Mouse (Mus musculus) MEL (cell line): ENCODE measurements at regions not wholly inside any gene's neighbourhood (a gene's known extent, or its start where the extent isn't known, plus 50 kb on each side); places are given as distances from the start of the nearest gene placed in this dataset.

Experiments
- DNase-seq: peaks from one replicate; pipeline ENCODE4 v3.0.0; 2011; ENCODE audit warnings: low read depth, low spot score
- H3K27ac ChIP-seq: 2 replicates; pipeline ENCODE4 v1.5.1; 2012; ENCODE audit warnings: low read depth, mild to moderate bottlenecking, control low read depth, low read length, moderate library complexity; ENCODE audit not compliant: control insufficient read depth
- H3K27me3 ChIP-seq, 2 experiments: fragments of 150-350 bp in 1 of 2; sonication (generic) in 1 of 2; 2 replicates each; pipeline ENCODE4 v1.6.1; 2012; ENCODE audit warnings: low read length in 2 of 2, mild to moderate bottlenecking in 2 of 2, improper control_type of control experiment in 1 of 2, moderate library complexity in 1 of 2; ENCODE audit not compliant: insufficient read depth in 2 of 2, control insufficient read depth in 1 of 2
- H3K36me3 ChIP-seq, 2 experiments: 2 replicates each; pipeline ENCODE4 v1.6.1; 2012 to 2014; ENCODE audit warnings: low read length in 2 of 2, improper control_type of control experiment in 1 of 2, inconsistent platforms in 1 of 2, mild to moderate bottlenecking in 1 of 2; ENCODE audit not compliant: insufficient read depth in 2 of 2, control insufficient read depth in 1 of 2
- H3K4me1 ChIP-seq, 2 experiments: fragments of 150-350 bp in 1 of 2; sonication (generic) in 1 of 2; 2 replicates each; pipeline ENCODE4 v1.6.1; 2012; ENCODE audit warnings: low read length in 2 of 2, improper control_type of control experiment in 1 of 2, mild to moderate bottlenecking in 1 of 2; ENCODE audit not compliant: insufficient read depth in 2 of 2, control insufficient read depth in 1 of 2
- H3K4me3 ChIP-seq, 2 experiments: fragments of 150-350 bp in 1 of 2; sonication (generic) in 1 of 2; 2 replicates each; pipeline ENCODE4 v1.5.1; 2012; ENCODE audit warnings: low read depth in 2 of 2, low read length in 2 of 2, mild to moderate bottlenecking in 2 of 2, moderate library complexity in 2 of 2, control low read depth in 1 of 2, improper control_type of control experiment in 1 of 2; ENCODE audit not compliant: control insufficient read depth in 1 of 2, insufficient read depth in 1 of 2
- H3K79me2 ChIP-seq: 2 replicates; pipeline ENCODE4 v1.6.1; 2012; ENCODE audit warnings: mild to moderate bottlenecking, low read length, moderate library complexity; ENCODE audit not compliant: control insufficient read depth, poor library complexity, insufficient read depth
- H3K9ac ChIP-seq: 2 replicates; pipeline ENCODE4 v1.6.1; 2012; ENCODE audit warnings: low read depth, mild to moderate bottlenecking, control low read depth, low read length, moderate library complexity; ENCODE audit not compliant: control insufficient read depth, poor library complexity, severe bottlenecking
- H3K9me3 ChIP-seq: fragments of 150-350 bp; sonication (generic); replicated peaks from 2 replicates; pipeline ENCODE4 v1.6.1; 2012; ENCODE audit warnings: mild to moderate bottlenecking, low read length, improper control_type of control experiment, moderate library complexity; ENCODE audit not compliant: insufficient read depth
- BHLHE40 ChIP-seq: IDR thresholded peaks from 2 replicates; pipeline ENCODE4 v1.6.1; 2012; ENCODE audit warnings: low read depth, mild to moderate bottlenecking, inconsistent platforms, low read length, improper control_type of control experiment, borderline replicate concordance
- E2F4 ChIP-seq: IDR thresholded peaks from 2 replicates; pipeline ENCODE4 v1.6.1; 2011; ENCODE audit warnings: low read depth, low read length, improper control_type of control experiment, borderline replicate concordance
- EP300 ChIP-seq, 2 experiments: IDR thresholded peaks; 2 replicates each; pipeline ENCODE4 v1.6.1; 2011; ENCODE audit warnings: improper control_type of control experiment in 2 of 2, low read length in 2 of 2, low read depth in 1 of 2, mild to moderate bottlenecking in 1 of 2
- ETS1 ChIP-seq: IDR thresholded peaks from 2 replicates; pipeline ENCODE4 v1.6.1; 2012; ENCODE audit warnings: low read depth, mild to moderate bottlenecking, inconsistent platforms, low read length, improper control_type of control experiment, moderate library complexity
- GABPA ChIP-seq: IDR thresholded peaks from 2 replicates; pipeline ENCODE4 v1.6.1; 2012; ENCODE audit warnings: low read depth, mild to moderate bottlenecking, inconsistent platforms, low read length, improper control_type of control experiment, moderate library complexity
- GATA1 ChIP-seq: IDR thresholded peaks from 2 replicates; pipeline ENCODE4 v1.6.1; 2011; ENCODE audit warnings: low read depth, low read length, improper control_type of control experiment
- HCFC1 ChIP-seq: IDR thresholded peaks from 2 replicates; pipeline ENCODE4 v1.6.1; 2012; ENCODE audit warnings: low read depth, mild to moderate bottlenecking, inconsistent platforms, low read length, improper control_type of control experiment, moderate library complexity
- JUND ChIP-seq: IDR thresholded peaks from 2 replicates; pipeline ENCODE4 v1.6.1; 2011; ENCODE audit warnings: low read depth, mild to moderate bottlenecking, improper control_type of control experiment, low read length
- KAT2A ChIP-seq: conservative IDR thresholded peaks from 2 replicates; pipeline ENCODE4 v1.6.1; 2012; ENCODE audit warnings: low read depth, low read length, improper control_type of control experiment, inconsistent platforms
- MAFK ChIP-seq: IDR thresholded peaks from 2 replicates; pipeline ENCODE4 v1.6.1; 2011; ENCODE audit warnings: low read depth, mild to moderate bottlenecking, low read length, improper control_type of control experiment, borderline replicate concordance
- MEF2A ChIP-seq: IDR thresholded peaks from 2 replicates; pipeline ENCODE4 v1.6.1; 2014; ENCODE audit warnings: low read depth, mild to moderate bottlenecking, inconsistent platforms, low read length, improper control_type of control experiment; ENCODE audit not compliant: poor library complexity, insufficient replicate concordance, severe bottlenecking; ENCODE audit errors: extremely low read depth
- MYC ChIP-seq: IDR thresholded peaks from 2 replicates; pipeline ENCODE4 v1.6.1; 2011; ENCODE audit warnings: low read depth, mild to moderate bottlenecking, low read length, improper control_type of control experiment, moderate library complexity
- POLR2A ChIP-seq, 2 experiments: IDR thresholded peaks; 2 replicates each; pipeline ENCODE4 v1.6.1; 2011 to 2012; ENCODE audit warnings: low read length in 2 of 2, mild to moderate bottlenecking in 2 of 2, control low read depth in 1 of 2, improper control_type of control experiment in 1 of 2, low read depth in 1 of 2, moderate library complexity in 1 of 2; ENCODE audit not compliant: control insufficient read depth in 1 of 2, insufficient read depth in 1 of 2, poor library complexity in 1 of 2
- POLR2AphosphoS5 ChIP-seq: IDR thresholded peaks from 2 replicates; pipeline ENCODE4 v1.6.1; 2012; ENCODE audit warnings: low read depth, borderline replicate concordance, mild to moderate bottlenecking, inconsistent platforms, low read length, moderate library complexity, mixed read lengths
- RCOR1 ChIP-seq: IDR thresholded peaks from 2 replicates; pipeline ENCODE4 v1.6.1; 2012; ENCODE audit warnings: low read depth, mild to moderate bottlenecking, inconsistent platforms, low read length, improper control_type of control experiment
- SIN3A ChIP-seq: IDR thresholded peaks from 2 replicates; pipeline ENCODE4 v1.6.1; 2012; ENCODE audit warnings: low read length, improper control_type of control experiment, inconsistent platforms
- USF1 ChIP-seq: IDR thresholded peaks from 2 replicates; pipeline ENCODE4 v1.6.1; 2014; ENCODE audit warnings: low read depth, mild to moderate bottlenecking, inconsistent platforms, low read length, improper control_type of control experiment, moderate library complexity
- USF2 ChIP-seq, 2 experiments: IDR thresholded peaks; 2 replicates each; pipeline ENCODE4 v1.6.1; 2011 to 2012; ENCODE audit warnings: improper control_type of control experiment in 2 of 2, low read length in 2 of 2, borderline replicate concordance in 1 of 2, inconsistent platforms in 1 of 2, low read depth in 1 of 2, mild to moderate bottlenecking in 1 of 2; ENCODE audit not compliant: insufficient read depth in 1 of 2
- ZKSCAN1 ChIP-seq: IDR thresholded peaks from 2 replicates; pipeline ENCODE4 v1.6.1; 2012; ENCODE audit warnings: low read depth, mild to moderate bottlenecking, inconsistent platforms, low read length, improper control_type of control experiment, moderate library complexity

DNA sequence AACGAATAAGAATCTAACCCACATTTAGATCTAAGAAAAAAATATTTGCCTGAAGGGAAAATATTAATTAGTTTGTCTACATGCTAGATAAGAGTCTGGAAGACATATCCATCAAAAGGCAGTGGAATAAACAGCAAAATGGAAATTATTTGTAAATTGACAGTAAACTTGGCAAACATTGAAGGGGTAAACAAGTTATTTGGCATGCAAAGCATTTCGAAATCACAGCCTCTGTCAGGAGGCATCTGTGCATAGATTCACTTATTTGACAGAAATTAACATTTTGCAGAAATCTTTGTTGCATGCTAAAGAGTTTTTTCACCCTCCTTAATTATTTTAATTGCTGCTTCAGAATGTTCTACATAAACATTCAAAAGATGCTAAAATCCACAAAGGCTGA is 773.3 kb downstream of the Gm6377 start:
- Histone ChIP-seq H3K4me1 (no peaks in the 10 kb centered on the region), H3K9me3 (no peaks in the 10 kb centered on the region), H3K27ac (no peak overlapping the region), H3K27me3 (no peaks in the 10 kb centered on the region), H3K4me3 (no peak overlapping the region), H3K9ac (no peak overlapping the region), H3K79me2 (no peaks in the 10 kb centered on the region), H3K36me3 (no peaks in the 10 kb centered on the region)
- TF ChIP-seq E2F4 (no peak), MAFK (no peak), ZKSCAN1 (no peak), HCFC1 (no peak), KAT2A (no peak), USF1 (no peak), GABPA (no peak), GATA1 (no peak), SIN3A (no peak), MYC (no peak)
- no peak for DNase-seq

DNA sequence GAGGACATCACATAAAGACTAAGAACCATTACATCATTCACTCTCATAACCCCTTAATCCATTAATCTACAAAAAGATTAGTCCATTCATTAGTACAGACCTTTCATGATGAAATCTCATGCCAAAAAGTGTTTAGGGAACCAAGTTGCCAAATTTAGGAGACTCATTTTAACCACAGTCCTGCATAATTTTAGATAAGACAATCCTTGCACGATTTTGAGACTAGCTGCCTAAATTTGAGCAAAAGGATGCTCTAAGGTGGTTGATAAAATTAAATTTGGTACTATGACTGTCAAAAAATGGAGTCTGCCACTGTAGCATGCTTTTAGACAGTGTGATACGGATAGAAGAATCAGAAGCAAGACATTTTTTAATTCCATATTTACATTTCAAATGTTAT is 808.7 kb downstream of the Gm6377 start:
- Histone ChIP-seq H3K4me3 (no peak overlapping the region), H3K4me1 (no peaks in the 10 kb centered on the region), H3K36me3 (no peaks in the 10 kb centered on the region), H3K9me3 (no peaks in the 10 kb centered on the region), H3K9ac (no peak overlapping the region), H3K27ac (no peak overlapping the region), H3K79me2 (no peaks in the 10 kb centered on the region), H3K27me3 (no peaks in the 10 kb centered on the region)
- TF ChIP-seq BHLHE40: no peak
- TF ChIP-seq USF2 (IDR thresholded peaks at IDR 0.05; ENCODE audit: borderline replicate concordance in 1 of 2, insufficient read depth in 1 of 2, low read depth in 1 of 2, low read length in 2 of 2): no peak
- peak; percentile 47; the same call in 1 of the 2 replicates for TF ChIP-seq ETS1
- no peak for TF ChIP-seq USF1
- peak; percentile 58; the same call in 1 of the 2 replicates for TF ChIP-seq MEF2A
- TF ChIP-seq RCOR1: peak; percentile 51; the same call in 1 of the 2 replicates
- TF ChIP-seq POLR2AphosphoS5: no peak
- no peak for TF ChIP-seq POLR2A (IDR thresholded peaks at IDR 0.05; ENCODE audit: control insufficient read depth in 1 of 2, insufficient read depth in 1 of 2, low read depth in 1 of 2, low read length in 2 of 2, poor library complexity in 1 of 2)
- TF ChIP-seq EP300 (IDR thresholded peaks at IDR 0.05; ENCODE audit: low read depth in 1 of 2, low read length in 2 of 2): peak in 1 of 2 experiments; percentile 40; a peak in 1 of 4 replicates
- TF ChIP-seq JUND: no peak
- DNase-seq: peak; percentile 32
